Mouse (Mus musculus): Measurements from ENCODE around the gene Sept6.
A peak's percentile ranks its signal among the peaks of the same experiment; 100 is the strongest.

Gene Sept6

DNA sequence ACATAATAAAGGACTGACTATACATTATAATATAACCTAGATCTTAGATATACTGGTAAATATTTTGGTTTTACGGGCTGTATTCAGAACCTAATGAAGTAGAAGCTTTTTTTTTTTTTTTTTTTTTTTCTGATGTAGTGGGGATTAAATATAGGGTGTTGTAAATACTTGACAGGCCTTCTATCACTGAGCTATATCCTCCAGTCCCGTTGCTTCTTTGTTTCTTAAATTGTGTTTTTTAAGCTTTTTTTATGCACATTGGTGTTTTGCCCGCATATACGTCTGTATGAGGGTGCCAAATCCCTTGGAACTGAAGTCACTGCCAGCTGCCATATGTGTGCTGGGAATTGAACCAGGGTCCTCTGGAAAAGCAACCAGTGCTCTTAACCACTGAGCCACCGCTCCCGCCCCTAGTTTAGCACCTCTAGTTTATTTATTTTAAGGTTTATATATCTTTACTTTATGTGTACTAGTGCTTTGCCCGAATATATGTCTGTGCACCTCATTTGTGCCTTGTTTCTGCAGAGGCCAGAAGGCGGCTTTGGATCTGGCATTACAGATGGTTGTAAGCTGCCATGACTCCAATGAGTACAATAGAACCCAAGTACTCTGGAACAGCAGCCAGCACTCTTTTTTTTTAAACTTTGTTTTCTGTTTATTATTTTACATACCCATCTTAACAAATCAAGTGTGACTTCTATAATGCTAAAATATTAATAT is 126.8 kb downstream of the Sept6 start:
- no peak for DNase-seq (ENCODE audit: low read depth, low spot score)

- DNase-seq (ENCODE audit: low read depth, low spot score), result peak; percentile 71
Measured at GRCm38 (mm10) chrX:36863766-36864608, 127.6 kb downstream of the Sept6 start.
